Mouse (Mus musculus): Measurements from ENCODE around the gene Lum.

Lum gene

DNA sequence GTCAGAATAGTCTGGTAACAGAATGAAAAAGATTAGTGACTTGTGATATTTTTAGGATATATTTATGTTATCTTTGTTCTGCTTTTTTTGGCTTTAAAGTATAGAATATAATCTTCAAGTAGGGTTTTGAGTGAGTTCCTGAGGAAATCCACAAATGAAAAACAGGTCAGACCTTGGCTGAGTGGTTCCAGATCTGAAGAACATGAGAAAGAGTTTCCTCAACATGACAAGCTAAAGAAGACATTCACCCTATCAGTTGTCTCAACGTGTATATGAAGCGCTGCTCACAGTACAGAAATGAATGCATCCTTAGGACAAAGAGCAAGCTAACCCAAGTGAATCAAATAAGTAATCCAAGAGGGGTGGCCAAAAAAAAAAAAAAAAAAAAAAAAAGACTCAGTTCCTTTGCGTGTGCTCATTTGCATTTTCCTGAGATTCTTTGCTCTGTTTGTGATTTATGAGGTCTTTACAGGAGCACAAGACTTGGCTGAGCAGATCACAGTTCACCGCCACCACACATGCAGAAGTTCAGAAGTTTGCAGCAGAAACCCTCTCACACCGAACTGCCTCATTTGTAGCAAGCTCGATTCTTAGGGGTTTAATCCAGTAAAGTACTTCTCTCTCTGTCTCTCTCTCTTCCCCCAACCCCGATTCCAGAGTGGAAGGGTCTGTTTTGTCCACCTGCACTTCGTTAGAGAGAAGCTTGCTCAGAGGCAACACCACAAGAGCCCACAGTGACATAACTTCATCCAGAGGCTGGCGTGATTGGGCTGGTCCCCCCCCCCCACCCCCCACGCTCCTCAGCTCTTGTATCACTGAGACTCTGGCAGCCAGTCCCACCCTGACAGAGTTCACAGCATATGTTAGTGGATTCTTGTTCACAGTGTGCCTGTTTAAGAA, at the start of gene Lum:
Gene Lum, plus strand, starts transcription at position 172 of the 900 bp plus-strand sequence.
- no peak for DNase-seq

DNA sequence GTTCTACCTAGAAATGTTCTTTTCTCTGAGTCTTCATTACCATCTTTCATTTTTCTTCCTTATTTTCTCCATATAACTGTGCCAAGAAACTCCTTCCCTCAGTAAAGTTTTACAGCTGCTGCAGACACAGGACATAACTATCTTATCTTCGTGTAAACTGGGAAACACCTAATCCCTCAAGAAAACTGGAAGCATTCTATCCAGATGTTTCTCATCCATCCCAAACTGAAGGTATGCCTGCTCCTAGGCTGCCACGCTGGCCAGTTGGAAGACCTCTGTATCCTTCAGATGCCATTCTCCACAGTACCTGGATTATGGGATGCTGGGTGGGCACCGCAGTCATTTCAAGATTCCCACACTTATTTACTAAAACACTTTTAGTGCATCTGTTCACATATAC, 41.6 kb upstream of the Lum start:
- no peak for DNase-seq

DNA sequence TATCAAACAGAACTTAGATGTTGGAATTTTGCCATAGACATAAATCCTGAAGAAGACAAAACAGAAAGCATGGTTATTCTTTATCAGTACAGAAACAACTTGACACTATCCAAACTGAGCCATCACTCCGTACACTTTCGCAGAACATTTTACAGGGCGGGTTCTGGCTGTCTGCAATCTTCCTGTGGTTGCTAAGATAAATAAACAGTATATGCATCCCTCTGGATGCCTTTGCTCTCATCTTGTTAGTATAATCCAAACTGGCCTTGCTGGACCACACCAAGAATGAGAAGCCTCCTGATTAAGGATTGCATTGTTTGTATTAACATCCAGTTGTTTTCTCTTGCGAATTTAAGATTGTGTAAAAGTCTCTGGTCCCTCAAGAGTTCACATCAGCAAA, 29.2 kb upstream of the Lum start:
- no peak for DNase-seq

DNA sequence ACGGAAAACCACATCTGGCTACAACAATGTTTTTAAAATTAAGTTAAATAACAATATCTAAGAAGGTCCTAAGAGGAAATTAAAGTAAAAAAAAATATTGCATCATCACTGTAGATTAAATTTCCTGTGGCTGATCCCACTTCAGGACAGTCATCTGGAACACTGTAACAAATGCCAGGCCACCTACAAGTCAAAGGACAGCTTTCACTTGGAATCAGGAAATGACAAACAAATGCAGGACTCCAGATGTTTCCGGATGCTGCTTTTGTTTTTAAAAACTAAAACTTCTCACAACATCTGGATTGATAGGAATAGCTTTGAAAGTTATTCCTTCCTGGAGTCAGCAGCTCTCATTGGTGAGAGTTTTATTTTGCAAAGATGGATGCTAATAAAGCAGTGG, 28.0 kb upstream of the Lum start:
- no peak for DNase-seq

DNA sequence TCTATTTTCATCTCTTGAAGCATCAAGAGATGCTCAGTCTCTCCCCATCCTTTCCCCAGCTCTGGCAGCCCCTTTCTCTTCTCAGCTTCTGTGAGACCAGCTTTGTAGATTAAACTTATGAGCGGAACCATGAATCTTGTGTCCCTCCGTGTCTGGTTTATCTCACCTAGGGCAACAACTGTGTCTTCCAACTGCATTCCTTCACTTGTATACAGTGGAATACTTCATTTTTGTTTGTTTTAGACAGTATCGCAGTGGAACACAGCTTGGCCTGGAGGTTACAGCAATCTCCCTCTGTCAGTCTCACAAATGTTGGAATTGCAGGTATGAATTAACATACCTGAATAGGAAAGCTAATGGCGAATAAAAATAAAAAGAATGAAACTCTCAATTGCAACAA, 26.7 kb upstream of the Lum start:
- no peak for DNase-seq

DNA sequence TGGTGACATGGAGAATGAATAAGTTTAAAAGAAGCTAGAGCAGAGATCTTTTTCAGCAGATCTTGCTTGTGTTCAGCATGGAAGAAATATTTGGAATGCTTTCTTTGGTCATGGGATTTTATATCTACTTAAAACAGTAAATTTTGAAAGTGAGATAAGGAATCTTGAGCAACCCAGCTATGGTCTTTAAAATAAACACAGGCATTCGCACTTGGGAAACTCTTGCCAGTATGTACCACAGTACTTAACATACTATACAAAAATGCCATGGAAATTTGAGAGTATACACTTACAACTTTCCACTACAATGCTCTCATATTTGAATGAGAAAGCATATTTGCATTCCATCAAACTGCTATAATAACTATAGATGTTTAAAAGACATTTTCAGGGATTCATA, 17.2 kb upstream of the Lum start:
- DNase-seq = no peak

DNA sequence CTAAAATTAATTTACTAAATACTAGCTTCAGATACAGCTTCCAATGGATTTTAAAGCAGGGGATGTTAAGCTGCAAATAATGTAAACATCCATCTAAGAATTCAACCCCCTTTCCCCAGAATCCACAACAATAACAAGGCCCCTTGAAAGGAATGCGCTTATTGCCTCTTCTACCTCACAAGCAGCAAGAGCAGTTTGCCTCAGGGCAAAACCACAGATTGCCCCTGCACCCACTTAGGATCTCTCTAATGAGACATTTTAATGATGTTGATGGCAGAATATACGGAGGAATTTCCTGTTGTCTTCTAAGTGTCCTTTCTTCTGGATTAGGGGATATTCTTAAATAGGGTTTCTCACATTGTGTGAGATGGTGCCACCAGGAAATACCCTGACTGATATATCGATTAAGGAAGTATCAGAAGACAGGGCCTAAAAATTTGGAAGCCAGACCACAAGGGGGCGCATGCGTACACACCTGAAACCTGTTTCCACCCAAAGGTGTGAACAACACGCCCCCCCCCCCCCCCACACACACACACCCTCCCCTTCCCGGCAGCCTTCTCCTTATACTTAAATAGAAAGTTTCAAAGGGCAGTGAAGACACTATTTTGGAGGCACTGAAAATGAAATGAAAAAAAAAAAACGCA, 2.7 kb downstream of the Lum start:
- DNase-seq = no peak

DNA sequence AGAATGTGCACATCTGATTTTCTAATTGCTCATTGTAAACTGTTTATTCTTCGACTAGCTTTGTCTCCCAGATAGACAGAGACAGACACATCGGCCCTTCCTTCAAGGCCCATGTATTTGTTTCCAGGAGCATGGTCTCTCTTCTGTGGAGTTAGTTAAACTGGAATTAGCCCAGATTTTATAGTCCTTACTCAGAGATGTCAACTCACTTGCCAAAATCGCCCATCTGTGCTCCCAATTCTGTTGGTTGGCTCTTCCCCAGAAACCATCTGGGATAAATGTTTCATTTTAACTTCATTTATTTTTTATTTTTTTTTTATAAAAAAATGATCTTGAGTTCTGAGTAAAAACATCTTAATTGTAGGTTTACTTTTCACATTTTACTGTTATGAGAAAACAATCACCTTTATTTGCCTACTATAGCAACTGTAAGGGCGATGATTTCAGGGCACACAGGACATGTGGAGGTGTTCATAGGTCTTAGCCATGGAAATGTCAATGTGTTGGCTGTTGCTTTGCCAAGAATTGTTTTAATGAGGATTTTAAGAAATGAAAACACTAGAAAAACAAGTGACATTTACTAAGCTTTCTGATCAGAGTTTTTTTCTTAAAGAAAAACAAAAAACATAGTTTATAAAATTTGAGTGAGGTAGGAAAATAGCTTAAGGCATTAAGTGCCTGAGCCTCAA, 17.8 kb downstream of the Lum start:
- peak; percentile 77 for DNase-seq

DNA sequence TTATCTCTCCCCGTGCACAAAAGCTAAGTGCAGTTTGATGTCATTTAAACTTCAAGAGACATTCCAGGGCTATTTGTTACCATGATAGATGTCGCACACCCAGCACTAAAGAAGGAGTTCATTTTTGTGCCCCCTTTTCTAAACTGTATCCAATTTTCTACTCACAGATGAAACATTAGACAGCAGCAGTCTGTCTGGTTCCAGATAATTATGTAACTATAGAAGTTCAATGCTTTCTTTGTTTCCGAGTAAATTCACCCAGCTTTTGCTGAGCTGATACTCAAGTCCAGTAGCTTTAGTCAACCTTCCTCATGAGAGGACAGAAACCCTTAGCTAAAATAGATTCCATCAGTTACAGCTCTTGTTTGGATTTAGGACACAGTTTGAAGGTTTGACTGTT, 19.2 kb downstream of the Lum start:
- DNase-seq = peak; percentile 6

DNA sequence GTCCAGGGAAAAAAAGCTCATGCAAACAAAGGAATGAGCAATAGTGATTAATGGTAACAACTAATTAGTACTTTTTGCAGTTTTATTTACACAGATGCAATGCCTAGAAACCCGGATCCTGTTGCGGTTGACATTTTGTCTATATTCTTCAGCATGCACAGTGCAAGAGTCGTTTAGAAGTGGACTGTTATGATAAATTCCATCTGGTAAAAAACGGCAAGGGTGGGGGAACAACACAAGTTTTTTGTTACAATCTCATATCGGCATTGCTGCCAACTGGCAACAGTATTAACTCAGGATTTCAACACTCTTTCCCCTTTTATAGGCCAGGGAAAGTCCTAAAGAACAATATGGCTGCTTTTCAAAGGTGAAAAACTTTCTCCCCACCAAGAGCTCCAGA, 22.2 kb downstream of the Lum start:
- no peak for DNase-seq

DNA sequence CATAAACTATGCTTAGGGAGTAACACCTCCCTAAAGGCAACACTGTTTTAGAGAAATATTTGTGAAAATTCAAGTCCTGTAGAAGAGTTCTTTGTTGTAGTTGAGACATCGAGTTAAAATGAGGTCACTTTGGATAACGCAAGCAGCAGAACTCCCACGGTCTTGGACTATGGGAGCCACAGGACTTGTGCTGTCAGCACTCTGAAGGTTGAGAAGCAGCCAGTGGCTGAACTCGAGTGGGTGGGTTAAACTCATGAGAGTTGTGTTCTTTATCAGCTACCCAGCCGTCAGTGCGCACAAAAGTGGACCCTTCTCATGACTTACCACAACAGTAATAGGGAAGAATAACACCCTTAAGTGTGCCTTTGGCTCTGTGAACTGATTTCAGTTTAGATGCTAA, 24.6 kb downstream of the Lum start:
- no peak for DNase-seq

DNA sequence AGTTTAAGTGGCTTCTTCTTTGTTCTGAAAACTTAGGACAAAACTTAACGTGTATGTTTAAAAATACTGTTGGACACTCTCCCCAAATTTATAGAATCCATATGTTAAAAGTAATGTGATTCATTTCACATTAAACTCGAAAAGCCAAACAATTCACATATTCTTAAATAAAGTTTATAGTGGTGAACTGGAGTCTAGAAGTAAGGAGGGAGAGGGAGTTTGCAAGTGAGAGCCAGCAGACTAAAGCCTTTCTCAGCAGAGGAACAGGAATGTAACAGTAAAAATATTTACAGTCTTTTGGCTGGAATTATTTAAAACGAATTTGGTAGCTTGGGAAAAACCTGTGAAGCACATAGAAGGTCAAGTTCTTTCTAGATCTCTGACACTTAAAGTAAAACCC, 26.1 kb downstream of the Lum start:
- DNase-seq = no peak

DNA sequence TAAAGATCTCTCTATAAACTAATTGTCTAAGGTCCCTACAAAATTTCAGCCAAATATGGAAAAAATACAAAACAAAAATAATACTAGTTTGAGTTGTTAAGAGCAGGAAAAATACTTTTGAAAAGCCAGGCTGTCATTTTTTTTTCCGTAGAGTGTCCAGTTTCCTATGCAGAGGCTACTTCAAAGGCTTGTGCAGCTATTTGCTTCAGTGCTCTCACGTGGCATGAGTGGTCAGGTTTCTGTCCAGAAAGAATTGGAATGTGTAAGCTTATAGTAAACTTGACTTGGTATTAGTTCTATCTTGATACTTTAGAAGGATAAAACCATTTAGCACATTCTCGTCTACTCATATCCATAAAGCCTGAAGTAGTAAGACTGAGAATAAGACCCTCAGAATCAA, 26.8 kb downstream of the Lum start:
- DNase-seq = no peak

DNA sequence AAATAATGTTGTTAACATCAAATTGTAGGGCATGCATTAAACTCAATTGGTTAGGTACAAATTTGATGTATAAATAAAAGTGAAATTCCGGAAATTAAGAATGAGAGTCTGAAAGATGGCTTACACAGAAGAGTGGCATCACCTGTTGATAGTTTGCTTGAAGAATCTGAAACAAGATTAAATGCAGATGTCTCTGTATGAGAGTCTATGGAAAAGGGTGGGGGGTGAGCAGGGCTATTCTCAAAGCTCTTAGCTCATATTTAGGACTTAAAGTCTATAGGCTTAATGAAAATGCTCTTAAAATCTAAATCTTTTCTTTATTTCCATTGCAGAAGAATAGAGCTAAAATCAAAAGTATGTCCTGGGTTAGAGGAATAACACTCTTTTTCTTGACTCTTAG, 30.8 kb downstream of the Lum start:
- DNase-seq = no peak

DNA sequence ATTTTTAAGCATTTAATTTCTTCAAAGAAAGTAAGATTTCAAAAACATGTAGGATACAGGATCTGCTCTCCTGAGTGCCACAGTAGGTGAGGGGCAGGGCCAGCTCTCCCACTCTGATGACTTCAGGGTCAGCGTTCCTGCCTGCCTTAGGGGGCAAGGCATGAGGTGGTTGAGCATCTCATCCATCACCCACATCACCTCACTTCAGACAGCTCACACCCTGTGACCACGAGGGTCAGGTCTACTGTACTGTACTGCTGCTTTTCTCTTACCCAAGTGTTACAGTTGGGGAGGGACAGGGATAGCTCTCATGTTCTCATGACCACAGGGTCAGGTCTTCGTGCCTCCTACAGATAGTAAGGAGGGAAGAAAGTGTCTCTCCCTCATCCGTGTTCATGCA, 36.8 kb downstream of the Lum start:
- DNase-seq = no peak

DNA sequence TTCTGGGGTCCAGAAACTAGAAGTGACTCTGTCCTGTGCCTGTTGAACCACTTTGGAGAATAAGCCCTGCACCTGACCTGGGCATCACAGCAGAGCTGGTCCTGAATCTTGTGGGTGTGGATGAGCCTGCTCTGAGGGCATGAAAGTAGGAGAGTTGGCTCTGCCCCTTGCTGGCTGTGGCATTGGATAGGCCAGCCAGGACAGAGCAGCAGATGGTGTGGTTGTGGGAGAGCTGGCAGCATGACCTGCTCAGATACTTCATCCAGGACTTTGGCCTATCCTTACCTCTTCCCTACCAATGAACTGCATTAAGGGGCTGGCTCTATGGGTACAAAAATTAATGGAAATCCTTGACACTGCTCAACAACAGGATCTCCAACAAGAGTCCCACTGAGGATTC, 38.3 kb downstream of the Lum start:
- no peak for DNase-seq

DNA sequence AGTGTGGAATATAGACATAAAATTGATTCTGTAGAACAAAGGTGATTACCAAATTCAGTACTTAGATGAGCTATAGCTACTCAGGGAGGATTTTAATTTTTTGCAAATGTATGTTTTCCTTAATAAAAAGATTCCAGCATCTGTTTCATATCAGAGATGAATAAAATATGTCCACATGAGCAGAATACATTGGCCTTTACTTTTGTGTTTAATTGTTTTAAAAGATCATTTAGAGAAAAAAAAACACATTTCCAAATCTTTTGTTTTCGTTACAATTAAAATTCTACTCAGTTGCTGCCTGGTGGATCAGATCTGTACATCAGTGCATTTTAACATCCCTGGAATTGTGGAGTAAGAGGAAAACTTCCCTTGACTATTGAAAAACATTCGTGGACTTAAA, 41.7 kb downstream of the Lum start, which contains the start of gene Kera:
Gene Kera, plus strand, starts transcription at position 301 of the 400 bp plus-strand sequence.
- no peak for DNase-seq
